Mouse (Mus musculus) E14TG2a.4 (cell line): ENCODE data around the gene Frmd3.

Experiments used
- H3K27me3 ChIP-seq: 2 replicates; pipeline ENCODE4 v1.6.1; 2014; ENCODE audit warnings: low read length, control low read depth; ENCODE audit not compliant: insufficient read depth
- H3K36me3 ChIP-seq: 2 replicates; pipeline ENCODE4 v1.6.1; 2014; ENCODE audit warnings: low read length, control low read depth; ENCODE audit not compliant: insufficient read depth
- H3K4me1 ChIP-seq: replicated peaks from 2 replicates; pipeline ENCODE4 v1.6.1; 2014; ENCODE audit warnings: low read depth, low read length, control low read depth
- H3K4me3 ChIP-seq: replicated peaks from 2 replicates; pipeline ENCODE4 v1.5.1; 2014; ENCODE audit warnings: mild to moderate bottlenecking, low read length
- H3K9me3 ChIP-seq: 2 replicates; pipeline ENCODE4 v1.6.1; 2014; ENCODE audit warnings: low read length, control low read depth
- CTCF ChIP-seq: conservative IDR thresholded peaks from 2 replicates; pipeline ENCODE4 v1.5.1; 2014; ENCODE audit warnings: low read length
- NANOG ChIP-seq: IDR thresholded peaks from 2 replicates; pipeline ENCODE4 v1.6.1; 2014; ENCODE audit warnings: borderline replicate concordance, low read length, mixed read lengths
- POU5F1 ChIP-seq: IDR thresholded peaks from 2 replicates; pipeline ENCODE4 v1.6.1; 2014; ENCODE audit warnings: low read length, borderline replicate concordance

The Frmd3 gene

GRCm38 (mm10) chr4:74242176-74242575 is 228.9 kb downstream of the Frmd3 start, which contains the start of gene Kdm4c:
Kdm4c (plus strand) TSS chr4:74242497.
- H3K36me3 ChIP-seq: no peaks in the 10 kb centered on the region
- no peak within 1 kb of the TSS for H3K4me3 ChIP-seq
- TF ChIP-seq NANOG: no peak
- no peak for TF ChIP-seq POU5F1
- no peak for TF ChIP-seq CTCF
- H3K27me3 ChIP-seq: no peaks in the 10 kb centered on the region
- no peaks in the 10 kb centered on the region for H3K9me3 ChIP-seq
- peaks cover 12% of the 10 kb centered on the region for H3K4me1 ChIP-seq
